Mouse (Mus musculus) R1 (cell line): ENCODE results near the gene Timeless.
"Not testable (repeated sequence)": the region's sequence is repeated elsewhere in the genome, so short reads cannot be mapped to it uniquely, and the experiment has no call there.

Source experiments
- DNase-seq: peaks from one replicate; pipeline ENCODE4 v3.0.0-alpha.2; 2018; ENCODE audit warnings: low read depth, low spot score

The Timeless gene

GRCm38 (mm10) chr10:128231697-128232419, at the start of gene Timeless:
Timeless (plus strand) TSS chr10:128232065.
- peak; percentile 83 for DNase-seq

GRCm38 (mm10) chr10:128184296-128184695, 47.6 kb upstream of the Timeless start:
- peak; percentile 58 for DNase-seq

GRCm38 (mm10) chr10:128185277-128185940, 46.5 kb upstream of the Timeless start:
- peak; percentile 31 for DNase-seq

- peak; percentile 95 for DNase-seq
Measured at GRCm38 (mm10) chr10:128185959-128186358, 45.9 kb upstream of the Timeless start.

GRCm38 (mm10) chr10:128187181-128187605, 44.7 kb upstream of the Timeless start:
- DNase-seq: peak; percentile 98

GRCm38 (mm10) chr10:128188242-128188877, 43.5 kb upstream of the Timeless start:
- DNase-seq: peak; percentile 92

- no peak for DNase-seq
Measured at GRCm38 (mm10) chr10:128191472-128191871, 40.4 kb upstream of the Timeless start.

- not testable (repeated sequence) for DNase-seq
Measured at GRCm38 (mm10) chr10:128192030-128192766, 39.7 kb upstream of the Timeless start.

- DNase-seq: no peak
Measured at GRCm38 (mm10) chr10:128193113-128193512, 38.8 kb upstream of the Timeless start.

GRCm38 (mm10) chr10:128194024-128194550, 37.8 kb upstream of the Timeless start, which contains the start of gene Gls2:
Gls2 (plus strand) TSS chr10:128194457.
- peak; percentile 98 for DNase-seq

- peak; percentile 81 for DNase-seq
Measured at GRCm38 (mm10) chr10:128194551-128195461, 37.1 kb upstream of the Timeless start.

- no peak for DNase-seq
Measured at GRCm38 (mm10) chr10:128201856-128202255, 30.0 kb upstream of the Timeless start.

- DNase-seq: peak; percentile 62
Measured at GRCm38 (mm10) chr10:128204941-128205340, 26.9 kb upstream of the Timeless start.

GRCm38 (mm10) chr10:128208326-128208725, 23.5 kb upstream of the Timeless start:
- no peak for DNase-seq

GRCm38 (mm10) chr10:128209311-128210009, 22.4 kb upstream of the Timeless start:
- no peak for DNase-seq

GRCm38 (mm10) chr10:128210131-128210530, 21.7 kb upstream of the Timeless start:
- no peak for DNase-seq

GRCm38 (mm10) chr10:128210954-128211353, 20.9 kb upstream of the Timeless start:
- peak; percentile 28 for DNase-seq

- peak; percentile 95 for DNase-seq
Measured at GRCm38 (mm10) chr10:128211390-128212108, 20.3 kb upstream of the Timeless start, which contains the start of gene Spryd4. Spryd4 (minus strand) TSS chr10:128211807.

- DNase-seq: no peak
Measured at GRCm38 (mm10) chr10:128212148-128212547, 19.7 kb upstream of the Timeless start.
